Mouse (Mus musculus) megakaryocyte, embryonic 14.5 days (primary cell): ENCODE measurements around the gene Spsb2.

Source experiments
- FLI1 ChIP-seq: IDR thresholded peaks from 2 replicates; pipeline ENCODE4 v1.6.1; 2012; ENCODE audit warnings: low read length, inconsistent platforms, mixed read lengths
- GATA1 ChIP-seq: IDR thresholded peaks from 3 replicates; pipeline ENCODE4 v1.6.1; 2012; ENCODE audit warnings: mixed read lengths, low read length, inconsistent platforms, borderline replicate concordance

DNA sequence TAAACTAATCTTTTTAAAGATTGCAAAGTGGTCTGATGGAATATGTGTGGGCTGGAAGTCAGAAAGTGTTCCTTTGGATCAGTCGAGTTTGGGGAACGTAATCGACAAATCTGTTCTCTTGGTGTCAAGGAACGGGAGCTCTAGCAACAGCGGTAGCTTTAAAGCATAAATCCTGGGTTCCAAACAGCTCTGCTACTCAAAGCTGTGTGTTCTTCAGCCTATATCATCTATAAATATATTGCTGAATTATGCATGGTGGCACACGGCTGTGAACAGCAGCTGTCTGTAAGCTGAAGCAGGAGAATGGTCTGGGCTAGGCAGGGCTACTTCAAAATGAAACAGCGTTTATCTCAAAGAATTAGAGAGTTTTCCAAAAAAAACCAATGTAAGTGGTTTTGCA, 27.5 kb upstream of the Spsb2 start:
- TF ChIP-seq GATA1 (no peak), FLI1 (no peak)
